Mouse (Mus musculus) cerebellum, postnatal 25 days (tissue): ENCODE measurements around the gene Supt4a.

Source experiments
- DNase-seq, 2 experiments: peaks; one replicate each; pipeline ENCODE4 v3.0.0; 2021; ENCODE audit warnings: mixed read lengths in 2 of 2

The Supt4a gene

DNA sequence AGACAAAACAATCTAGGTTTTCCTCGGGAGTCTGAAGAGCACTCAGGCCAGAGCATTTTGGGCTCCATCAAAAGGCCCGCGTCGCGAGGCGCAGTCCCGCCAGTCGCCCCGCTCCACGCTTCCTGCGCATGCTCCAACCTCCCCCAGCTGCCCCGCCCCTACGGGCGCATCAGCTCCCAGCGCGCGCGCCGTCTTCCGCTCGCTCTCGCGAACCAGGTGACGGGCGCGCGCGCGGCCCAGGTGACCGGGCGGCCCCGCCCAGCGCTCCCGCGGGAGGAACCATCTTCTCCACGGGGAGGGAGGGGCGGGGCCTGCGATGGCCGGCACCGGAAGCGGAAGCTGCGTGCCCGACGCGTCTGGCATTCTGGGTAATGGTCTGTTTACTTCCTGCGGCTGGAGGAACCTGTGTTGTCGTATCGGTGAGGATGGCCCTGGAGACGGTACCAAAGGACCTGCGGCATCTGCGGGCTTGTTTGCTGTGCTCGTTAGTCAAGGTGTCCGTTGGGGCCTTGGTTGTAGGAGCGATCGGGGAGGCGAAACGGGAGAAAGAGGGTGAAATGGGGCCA, at the start of gene Supt4a:
Gene Supt4a, plus strand, starts transcription at position 378 of the 566 bp plus-strand sequence.
- DNase-seq: peak; percentile 96 to 99

DNA sequence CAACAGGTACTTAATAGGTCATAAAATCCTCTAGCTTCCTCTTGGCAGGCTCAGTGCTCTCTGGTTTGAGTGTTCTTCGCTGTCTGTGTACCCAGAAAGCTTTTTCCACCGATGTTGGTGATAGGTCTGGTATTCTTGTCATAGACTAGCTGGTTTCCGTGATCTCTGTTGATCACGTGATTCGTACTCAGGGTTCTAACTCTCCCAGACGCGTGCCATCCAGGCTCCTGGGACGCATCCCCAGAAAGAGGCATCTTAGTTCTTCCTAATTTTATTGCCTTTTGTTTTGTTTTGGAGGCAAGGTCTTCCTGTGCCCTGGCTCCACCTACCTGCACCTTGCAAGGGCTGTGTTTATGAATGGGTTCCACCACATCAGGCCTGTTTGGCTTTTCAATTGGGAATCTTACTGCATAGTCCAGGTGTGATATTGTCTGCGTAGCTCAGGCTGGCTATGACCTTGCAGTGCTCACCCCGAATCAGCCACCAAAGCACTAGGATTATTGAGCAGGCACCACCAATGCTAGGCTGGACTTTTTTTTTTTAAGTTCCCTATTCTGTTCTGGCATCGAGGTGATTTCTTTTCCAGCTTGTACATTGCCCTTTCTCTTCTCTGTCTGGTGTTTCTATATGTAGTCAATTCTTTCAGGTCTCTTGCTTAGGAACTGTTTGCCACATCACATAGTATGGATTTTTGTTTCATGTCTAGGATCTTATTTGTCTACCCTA, 48.7 kb upstream of the Supt4a start:
- DNase-seq: no peak

- peak in 1 of 2 experiments; percentile 15 for DNase-seq
Observed at GRCm38 (mm10) chr11:87689402-87689808, 47.9 kb upstream of the Supt4a start.

DNA sequence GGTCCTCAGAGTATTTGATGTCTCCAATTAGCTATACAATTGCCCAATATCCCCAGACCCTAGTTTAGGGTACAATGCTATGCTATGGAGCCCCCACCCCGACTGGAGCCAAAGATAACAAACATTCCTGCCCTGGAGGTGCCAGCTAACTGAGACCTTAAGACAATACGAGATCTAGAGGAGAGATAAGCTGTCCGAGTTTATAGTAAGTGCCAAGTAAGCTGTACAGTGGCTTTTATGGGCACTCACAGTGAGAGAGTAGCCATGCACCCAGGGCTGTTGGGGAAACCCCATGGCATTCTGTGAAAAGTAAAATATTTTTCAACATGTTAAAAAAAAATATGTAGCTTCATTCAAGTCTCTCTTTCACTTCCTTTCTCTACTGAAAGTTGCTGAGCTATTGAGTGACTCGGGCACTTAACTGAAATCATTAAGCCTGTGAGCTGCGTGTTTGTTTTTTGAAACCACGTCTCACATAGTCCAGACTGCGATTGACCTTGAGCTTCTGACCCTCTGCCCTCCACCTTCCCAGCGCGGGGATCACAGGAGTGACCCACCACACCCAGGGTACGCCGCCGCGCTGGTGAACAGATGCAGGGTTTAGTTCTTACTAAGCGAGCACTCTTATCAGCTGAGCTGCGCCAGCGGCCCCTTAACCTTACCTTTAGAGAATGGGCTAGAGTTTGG, 47.2 kb upstream of the Supt4a start:
- DNase-seq: no peak

GRCm38 (mm10) chr11:87697131-87697682, 40.1 kb upstream of the Supt4a start:
- DNase-seq: no peak

DNA sequence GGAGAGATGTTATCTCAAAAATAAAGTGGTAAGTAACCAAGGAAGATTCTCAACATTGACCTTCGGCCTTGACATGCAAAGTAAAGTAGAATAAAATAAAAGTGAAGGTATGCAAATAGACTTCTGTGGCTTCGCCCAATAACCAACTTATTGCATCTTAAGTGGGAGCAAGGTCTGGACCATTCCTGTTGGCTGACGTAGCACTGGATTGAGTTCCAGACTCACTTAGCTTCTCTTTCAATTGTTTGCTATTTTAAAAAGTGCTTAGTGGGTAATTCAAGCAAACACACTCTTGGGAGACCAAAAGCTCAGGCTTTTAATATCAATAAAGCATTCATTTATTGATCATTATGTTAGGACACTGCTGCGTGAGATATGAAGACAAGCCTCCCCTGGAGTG, 39.2 kb upstream of the Supt4a start:
- DNase-seq: no peak

- DNase-seq: no peak
Observed at GRCm38 (mm10) chr11:87701108-87701507, 36.2 kb upstream of the Supt4a start.

- DNase-seq: no peak
Observed at GRCm38 (mm10) chr11:87701877-87702620, 35.3 kb upstream of the Supt4a start.

DNA sequence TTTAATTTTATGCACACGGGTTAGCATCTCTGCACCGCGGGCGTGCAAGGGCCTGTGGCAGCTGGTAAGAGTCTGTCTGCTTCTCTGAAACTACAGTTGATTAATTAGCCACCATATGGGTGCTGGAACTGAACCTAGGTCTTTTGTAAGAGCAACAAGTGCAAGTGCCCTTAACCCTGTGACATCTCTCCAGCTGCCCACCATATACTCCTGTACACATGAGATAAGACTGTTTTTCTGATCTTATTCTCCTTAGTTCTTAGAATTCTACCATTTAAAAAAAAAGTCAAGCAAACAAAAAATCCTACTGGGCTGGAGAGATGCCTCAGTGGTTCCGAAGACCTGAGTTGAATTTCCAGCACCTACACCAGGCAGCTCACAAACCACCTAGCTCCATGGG, 33.7 kb upstream of the Supt4a start:
- no peak for DNase-seq

DNA sequence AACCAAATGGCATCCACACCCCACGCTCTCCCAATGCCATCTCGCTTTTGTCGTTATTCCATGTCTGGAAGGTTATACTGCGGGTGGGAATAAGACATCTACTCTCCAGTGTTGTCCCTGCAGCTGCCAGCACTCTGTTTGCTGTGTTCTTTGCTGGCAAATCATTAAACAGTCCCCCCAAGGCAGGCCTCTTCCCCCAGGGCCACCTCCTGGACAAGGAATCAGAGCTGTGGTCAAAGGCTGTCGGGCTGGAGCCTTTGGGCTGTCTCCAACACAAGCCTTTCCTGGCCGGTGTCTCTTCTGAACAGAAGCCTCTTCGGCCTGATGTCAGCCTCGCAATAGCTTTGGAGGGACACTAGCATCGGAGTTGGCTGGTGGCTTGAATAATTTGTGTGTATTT, 33.1 kb upstream of the Supt4a start:
- no peak for DNase-seq

- no peak for DNase-seq
Observed at GRCm38 (mm10) chr11:87707570-87707969, 29.8 kb upstream of the Supt4a start.

GRCm38 (mm10) chr11:87708979-87709378, 28.4 kb upstream of the Supt4a start:
- no peak for DNase-seq

GRCm38 (mm10) chr11:87709513-87710261, 27.7 kb upstream of the Supt4a start:
- DNase-seq: peak in 1 of 2 experiments; percentile 31

- no peak for DNase-seq
Observed at GRCm38 (mm10) chr11:87710262-87710615, 27.1 kb upstream of the Supt4a start.

DNA sequence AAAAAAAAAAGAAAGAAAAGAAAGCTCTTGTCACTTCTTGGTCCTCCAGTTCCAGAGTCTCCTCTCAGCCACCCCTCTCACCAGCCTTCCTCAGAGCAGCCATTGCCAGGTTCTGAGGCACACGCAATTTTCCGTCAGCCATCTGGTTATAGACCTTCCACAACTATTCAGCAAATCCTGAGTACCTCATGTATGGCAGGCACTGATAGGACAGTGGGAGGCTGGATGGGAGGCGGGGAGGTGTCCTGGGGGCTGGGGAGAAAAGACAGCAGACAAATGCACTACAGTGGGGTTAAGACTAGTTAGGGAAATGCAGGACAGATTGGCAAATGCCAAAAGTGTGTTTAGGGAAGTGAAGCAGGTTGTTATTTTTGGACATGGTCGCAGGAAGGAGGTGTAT, 25.2 kb upstream of the Supt4a start:
- DNase-seq: no peak

DNA sequence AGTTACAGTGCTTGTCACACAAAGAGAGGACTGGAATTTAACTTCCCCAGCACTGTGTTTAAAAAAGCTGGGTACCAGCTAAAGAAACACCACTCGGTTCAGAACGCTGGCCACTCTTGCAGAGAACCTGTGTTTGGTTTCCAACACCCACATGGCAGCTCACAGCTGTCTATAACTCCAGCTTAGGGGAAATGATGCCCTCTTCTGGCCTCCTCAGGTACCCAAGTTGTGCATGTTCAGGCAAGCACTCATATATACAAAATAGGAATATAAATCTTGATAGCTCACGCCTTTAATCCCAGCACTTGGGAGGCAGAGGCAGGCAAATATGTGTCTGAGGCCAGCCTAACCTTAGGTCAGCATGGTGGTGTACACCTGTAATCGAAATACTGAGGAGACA, 21.4 kb upstream of the Supt4a start:
- no peak for DNase-seq

DNA sequence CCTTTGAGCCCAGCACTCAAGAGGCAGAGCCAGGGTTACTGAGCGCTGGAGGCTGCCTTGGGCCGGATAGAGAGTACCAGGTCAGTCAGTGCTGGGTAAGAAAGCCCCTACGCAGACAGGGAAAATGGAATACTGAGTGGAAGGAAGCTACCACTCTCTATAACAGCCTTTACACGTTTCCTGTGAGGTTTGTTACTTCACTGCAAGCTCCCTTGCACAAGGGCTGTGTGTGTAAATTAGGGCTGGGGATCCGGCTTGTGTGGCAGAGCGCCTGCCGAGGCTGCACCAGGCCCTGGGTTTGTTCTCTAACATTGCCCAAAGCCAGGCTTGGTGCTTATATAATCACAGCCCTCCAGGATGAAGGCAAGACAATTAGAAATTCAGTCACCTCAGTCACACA, 17.8 kb upstream of the Supt4a start:
- no peak for DNase-seq

GRCm38 (mm10) chr11:87720324-87720723, 17.0 kb upstream of the Supt4a start:
- no peak for DNase-seq

DNA sequence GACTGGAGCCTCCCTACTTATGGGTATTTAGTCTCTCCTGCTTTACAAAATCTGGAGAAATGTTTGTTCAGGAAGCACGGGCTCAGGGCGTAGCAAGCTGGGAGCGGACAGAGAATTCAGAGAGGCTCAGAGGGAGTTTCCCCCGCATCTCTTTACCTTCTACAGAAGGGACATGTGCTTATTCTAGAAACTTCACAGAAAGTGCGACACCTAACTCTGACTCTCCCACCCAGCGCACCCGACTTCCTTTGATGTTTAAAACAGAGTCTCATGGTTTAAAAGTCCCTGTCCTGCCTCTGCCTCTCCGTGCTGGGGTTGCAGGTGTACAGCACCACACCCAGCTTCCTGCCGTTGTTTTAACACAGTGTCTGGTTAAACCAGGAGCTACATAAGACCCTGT, 16.5 kb upstream of the Supt4a start:
- DNase-seq: no peak

DNA sequence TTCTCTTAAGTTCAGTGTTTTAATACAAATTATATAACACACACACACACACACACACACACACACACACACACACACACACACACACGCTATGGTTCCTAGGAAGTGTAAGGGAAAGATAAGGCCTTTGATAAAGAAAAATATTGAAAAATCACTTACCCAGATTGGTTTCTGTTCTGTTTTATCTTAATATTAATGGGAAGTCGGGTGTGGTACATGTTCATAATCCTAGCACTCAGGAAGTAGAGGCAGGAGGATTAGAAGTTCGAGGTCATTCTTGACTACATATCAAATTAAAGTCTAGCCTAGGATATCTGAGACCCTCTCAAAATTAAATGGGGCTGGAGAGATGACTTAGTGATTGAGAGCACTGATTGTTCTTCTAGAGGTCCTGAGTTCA, 15.2 kb upstream of the Supt4a start:
- DNase-seq: no peak

- no peak for DNase-seq
Observed at GRCm38 (mm10) chr11:87722891-87723290, 14.5 kb upstream of the Supt4a start.

GRCm38 (mm10) chr11:87725515-87725914, 11.8 kb upstream of the Supt4a start:
- no peak for DNase-seq
